Mouse (Mus musculus) liver, embryonic 15.5 days (tissue): ENCODE results near the gene Mylpf. TPM values are rescaled to one million over a fixed set of nuclear protein-coding genes. Genes with fewer than 3 reads are reported as not detected.

ENCODE experiments used
- ATAC-seq: fragments of 200-750 bp; cut with Nextera tagmentation; 2 replicates; pipeline ENCODE4 v1.8.0; 2017; ENCODE audit warnings: moderate number of reproducible peaks, mild to moderate bottlenecking, moderate library complexity; ENCODE audit not compliant: insufficient read depth
- H3K27ac ChIP-seq: fragments of 300-500 bp; sonication (generic); replicated peaks from 2 replicates; pipeline ENCODE4 v1.5.1; 2015; ENCODE audit warnings: mild to moderate bottlenecking, inconsistent platforms
- H3K27me3 ChIP-seq: fragments of 300-500 bp; sonication (generic); 2 replicates; pipeline ENCODE4 v1.6.1; 2015; ENCODE audit warnings: mild to moderate bottlenecking, inconsistent platforms
- H3K36me3 ChIP-seq: fragments of 300-500 bp; sonication (generic); replicated peaks from 2 replicates; pipeline ENCODE4 v1.6.1; 2015; ENCODE audit warnings: moderate library complexity, mild to moderate bottlenecking, inconsistent platforms
- H3K4me1 ChIP-seq: fragments of 300-500 bp; sonication (generic); replicated peaks from 2 replicates; pipeline ENCODE4 v1.6.1; 2015; ENCODE audit warnings: inconsistent platforms
- H3K4me2 ChIP-seq: fragments of 300-500 bp; sonication (generic); 2 replicates; pipeline ENCODE4 v1.6.1; 2015; ENCODE audit warnings: moderate library complexity, mild to moderate bottlenecking, inconsistent platforms
- H3K4me3 ChIP-seq: fragments of 300-500 bp; sonication (generic); replicated peaks from 2 replicates; pipeline ENCODE4 v1.5.1; 2015; ENCODE audit warnings: mild to moderate bottlenecking, inconsistent platforms
- H3K9ac ChIP-seq: fragments of 300-500 bp; sonication (generic); 2 replicates; pipeline ENCODE4 v1.6.1; 2015; ENCODE audit warnings: moderate library complexity, mild to moderate bottlenecking, inconsistent platforms
- H3K9me3 ChIP-seq: fragments of 300-500 bp; sonication (generic); replicated peaks from 2 replicates; pipeline ENCODE4 v1.6.1; 2016; ENCODE audit warnings: inconsistent platforms
- WGBS: fragments of 180-500 bp; shearing (Covaris S2); methylation state at CpG from one replicate; pipeline ENCODE4 v1.1.7; 2015; ENCODE audit warnings: mixed read lengths; ENCODE audit not compliant: insufficient replicate concordance; 5-methylcytosine and 5-hydroxymethylcytosine counted together
- polyA plus RNA-seq: library from polyadenylated mRNA; unstranded; fragments of >200 nt; fragmentation: Nextera tagmentation; extraction: Ambion mirVana; gene quantifications from 2 replicates; pipeline ENCODE4 v1.2.1, GENCODE M21; 2015

Mylpf gene
- polyA plus RNA-seq, 1 experiment from 2014 or later = 89.3 TPM

GRCm38 (mm10) chr7:127231376-127231775 is 22.7 kb downstream of the Mylpf start:
- Histone ChIP-seq H3K4me3 (peak overlapping the region; percentile 90), H3K27me3 (no peaks in the 10 kb centered on the region), H3K4me2 (peak overlapping the region; percentile 91), H3K9me3 (no peaks in the 10 kb centered on the region), H3K4me1 (peaks cover 71% of the 10 kb centered on the region), H3K27ac (0 out of 2 replicates have a peak overlapping the region, but pooled peaks have one; percentile 92), H3K9ac (peak overlapping the region; percentile 95), H3K36me3 (peaks cover 24% of the 10 kb centered on the region)
- no peak for ATAC-seq
- WGBS = 49% methylated on average over 3 of the region's 3 CpGs

- H3K9ac ChIP-seq = peak overlapping the region; percentile 95
- peaks cover 66% of the 10 kb centered on the region for H3K4me1 ChIP-seq
- H3K4me2 ChIP-seq = peak overlapping the region; percentile 91
- no peak for ATAC-seq
- no peaks in the 10 kb centered on the region for H3K9me3 ChIP-seq
- H3K27me3 ChIP-seq = no peaks in the 10 kb centered on the region
- H3K36me3 ChIP-seq = peaks cover 30% of the 10 kb centered on the region
- H3K4me3 ChIP-seq = peak overlapping the region; percentile 90
- peak overlapping the region; percentile 92 for H3K27ac ChIP-seq
- WGBS = 3% methylated on average over 20 of the region's 20 CpGs
Observed at GRCm38 (mm10) chr7:127231826-127232621, 23.3 kb downstream of the Mylpf start.

GRCm38 (mm10) chr7:127232622-127233367 is 24.1 kb downstream of the Mylpf start, which contains the start of the genes Zfp553 and Sept1:
Zfp553 (plus strand) TSS chr7:127233061.
Sept1 (minus strand) TSS chr7:127233130.
- Histone ChIP-seq H3K4me2 (peak within 1 kb of the TSS; percentile 91), H3K4me1 (peaks cover 58% of the 10 kb centered on the region), H3K27ac (peak within 1 kb of the TSS; percentile 92), H3K9ac (peak within 1 kb of the TSS; percentile 95), H3K36me3 (peaks cover 36% of the 10 kb centered on the region), H3K4me3 (peak within 1 kb of the TSS; percentile 90), H3K27me3 (no peaks in the 10 kb centered on the region), H3K9me3 (no peaks in the 10 kb centered on the region)
- under 1% methylated on average over 64 of the region's 64 CpGs for WGBS
- peak; percentile 88 for ATAC-seq

GRCm38 (mm10) chr7:127233368-127233749 is 24.7 kb downstream of the Mylpf start:
- WGBS = under 1% methylated on average over 27 of the region's 27 CpGs
- H3K36me3 ChIP-seq = peaks cover 40% of the 10 kb centered on the region

GRCm38 (mm10) chr7:127233765-127234164 is 25.1 kb downstream of the Mylpf start:
- WGBS = under 1% methylated on average over 9 of the region's 9 CpGs
- peak overlapping the region; percentile 92 for H3K27ac ChIP-seq
- H3K4me2 ChIP-seq = peak overlapping the region; percentile 91
- H3K27me3 ChIP-seq = no peaks in the 10 kb centered on the region
- H3K36me3 ChIP-seq = peaks cover 40% of the 10 kb centered on the region
- H3K9me3 ChIP-seq = no peaks in the 10 kb centered on the region
- peaks cover 51% of the 10 kb centered on the region for H3K4me1 ChIP-seq
- H3K9ac ChIP-seq = peak overlapping the region; percentile 95
- peak overlapping the region; percentile 90 for H3K4me3 ChIP-seq
- no peak for ATAC-seq

More at GRCm38 (mm10) chr7:127233368-127233749, 24.7 kb downstream of the Mylpf start:
- no peaks in the 10 kb centered on the region for H3K9me3 ChIP-seq
- peak overlapping the region; percentile 92 for H3K27ac ChIP-seq
- peak overlapping the region; percentile 91 for H3K4me2 ChIP-seq
- H3K27me3 ChIP-seq = no peaks in the 10 kb centered on the region
- peaks cover 55% of the 10 kb centered on the region for H3K4me1 ChIP-seq
- peak overlapping the region; percentile 90 for H3K4me3 ChIP-seq
- peak overlapping the region; percentile 95 for H3K9ac ChIP-seq
- ATAC-seq = peak; percentile 49

GRCm38 (mm10) chr7:127234777-127235176 is 26.1 kb downstream of the Mylpf start:
- 95% methylated on average over 2 of the region's 2 CpGs for WGBS
- no peak for ATAC-seq
- peaks cover 42% of the 10 kb centered on the region for H3K4me1 ChIP-seq
- H3K9me3 ChIP-seq = no peaks in the 10 kb centered on the region
- H3K36me3 ChIP-seq = peaks cover 40% of the 10 kb centered on the region
- no peak overlapping the region for H3K4me3 ChIP-seq
- no peak overlapping the region for H3K27ac ChIP-seq
- H3K9ac ChIP-seq = no peak overlapping the region
- H3K4me2 ChIP-seq = no peak overlapping the region
- H3K27me3 ChIP-seq = no peaks in the 10 kb centered on the region

- Histone ChIP-seq H3K4me2 (peak overlapping the region; percentile 100), H3K4me3 (peak overlapping the region; percentile 84), H3K27me3 (no peaks in the 10 kb centered on the region), H3K36me3 (no peaks in the 10 kb centered on the region), H3K27ac (peak overlapping the region; percentile 91; the same call in 1 of the 2 replicates), H3K9me3 (no peaks in the 10 kb centered on the region), H3K4me1 (peaks cover 35% of the 10 kb centered on the region), H3K9ac (no peak overlapping the region)
- ATAC-seq = no peak
- WGBS = 27% methylated on average over 2 of the region's 2 CpGs
Observed at GRCm38 (mm10) chr7:127243361-127243867, 34.7 kb downstream of the Mylpf start.

- H3K36me3 ChIP-seq = no peaks in the 10 kb centered on the region
- 2% methylated on average over 56 of the region's 56 CpGs for WGBS
Observed at GRCm38 (mm10) chr7:127243870-127244657, 35.4 kb downstream of the Mylpf start, which contains the start of gene Zfp771. Zfp771 (plus strand) TSS chr7:127244274.

GRCm38 (mm10) chr7:127244658-127245510 is 36.2 kb downstream of the Mylpf start:
- Histone ChIP-seq H3K4me1 (peaks cover 35% of the 10 kb centered on the region), H3K9ac (peak overlapping the region; percentile 88), H3K27ac (peak overlapping the region; percentile 91), H3K27me3 (no peaks in the 10 kb centered on the region), H3K4me3 (peak overlapping the region; percentile 84), H3K4me2 (peak overlapping the region; percentile 100), H3K36me3 (peaks cover 4% of the 10 kb centered on the region; the same call in 1 of the 2 replicates), H3K9me3 (no peaks in the 10 kb centered on the region)
- WGBS = 11% methylated on average over 32 of the region's 33 CpGs
- ATAC-seq = peak; percentile 50; the same call in 1 of the 2 replicates

More at GRCm38 (mm10) chr7:127243870-127244657, 35.4 kb downstream of the Mylpf start, which contains the start of gene Zfp771:
- H3K4me2 ChIP-seq = peak within 1 kb of the TSS; percentile 100
- H3K9me3 ChIP-seq = no peaks in the 10 kb centered on the region
- H3K4me1 ChIP-seq = peaks cover 35% of the 10 kb centered on the region
- no peaks in the 10 kb centered on the region for H3K27me3 ChIP-seq
- H3K4me3 ChIP-seq = peak within 1 kb of the TSS; percentile 84
- peak within 1 kb of the TSS; percentile 88 for H3K9ac ChIP-seq
- ATAC-seq = peak; percentile 94
- H3K27ac ChIP-seq = peak within 1 kb of the TSS; percentile 91
